Mouse (Mus musculus): Measurements from ENCODE around the gene Gm3468.
A peak's percentile ranks its signal among the peaks of the same experiment; 100 is the strongest.
"Not testable (repeated sequence)": the region's sequence is repeated elsewhere in the genome, so short reads cannot be mapped to it uniquely, and the experiment has no call there.

The Gm3468 gene

DNA sequence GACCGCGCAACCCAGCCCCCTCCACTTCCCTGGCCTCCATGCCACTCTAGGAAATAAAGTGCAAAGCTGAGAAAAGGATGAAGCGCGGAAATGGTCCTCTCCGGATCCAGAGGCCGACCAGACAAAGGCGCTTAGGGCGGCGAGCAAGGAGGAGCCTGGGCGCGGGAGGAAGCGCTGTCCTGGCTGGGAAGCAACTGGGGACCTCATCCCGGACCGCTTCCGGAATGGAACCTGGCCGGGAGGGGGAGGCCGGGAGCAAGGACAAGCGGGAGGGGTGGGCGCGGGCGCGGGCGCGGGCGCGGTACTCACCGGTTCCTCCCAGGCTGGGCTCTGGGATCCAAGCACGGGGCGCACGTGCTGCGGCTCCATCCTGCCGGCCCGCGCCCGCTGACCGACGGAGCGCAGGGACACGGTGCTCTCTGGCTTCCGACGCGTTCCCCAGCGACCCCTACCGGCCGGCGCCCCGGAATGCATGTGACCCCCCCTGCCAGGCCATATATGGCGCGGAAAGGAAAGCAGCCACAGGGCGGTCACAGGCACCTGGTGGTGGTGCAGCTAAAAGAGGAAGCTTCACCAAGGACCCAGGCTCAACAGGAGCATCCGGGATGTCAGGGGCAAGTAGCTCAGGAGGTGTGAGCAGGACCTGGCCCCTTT, at the start of gene Gm3468:
Gene Gm3468, minus strand, starts transcription at position 394 of the 654 bp plus-strand sequence.
- DNase-seq (ENCODE audit: low read depth, low spot score) = peak; percentile 46

DNA sequence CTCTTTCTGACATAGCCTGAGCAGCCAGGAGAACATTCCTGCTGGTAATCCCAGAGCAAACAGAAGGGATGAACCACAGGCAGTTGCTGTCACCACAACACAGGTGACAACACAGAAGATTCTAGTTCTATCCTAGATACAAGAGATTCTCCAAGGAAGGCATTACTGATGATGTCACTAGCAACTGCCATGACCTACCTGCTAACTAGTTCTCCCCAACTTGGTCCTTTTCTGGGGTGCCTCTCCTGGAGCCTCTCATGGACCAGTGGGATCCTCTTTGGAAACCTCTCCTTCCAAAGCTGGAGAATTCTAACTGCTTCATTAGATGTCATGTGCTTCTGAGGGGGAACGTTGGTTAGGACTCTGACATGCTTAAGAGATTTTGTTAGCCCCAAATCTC, 17.2 kb upstream of the Gm3468 start, which contains the start of gene Gm3476:
Gene Gm3476, minus strand, starts transcription at position 101 of the 400 bp plus-strand sequence.
- not testable (repeated sequence) for DNase-seq (ENCODE audit: low read depth, low spot score)

DNA sequence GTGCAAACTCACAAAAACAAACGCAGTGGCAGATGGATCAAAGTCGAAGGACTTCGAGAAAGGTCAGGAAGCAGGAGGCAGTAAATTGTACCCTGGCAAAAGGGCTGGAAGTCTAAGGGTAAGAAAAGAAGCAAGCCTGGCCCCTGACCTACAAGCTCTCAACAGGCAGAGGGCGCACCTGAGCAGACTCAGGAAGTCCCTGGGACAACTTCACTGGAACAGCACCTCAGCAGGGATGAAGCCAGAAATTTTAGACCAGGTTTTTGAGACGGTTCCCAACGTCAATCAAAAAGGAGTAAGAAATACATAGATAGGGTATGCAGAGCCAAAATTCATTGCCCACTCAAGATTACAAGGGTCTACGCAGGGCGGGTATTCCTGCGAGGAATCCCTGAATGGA, 965 bp downstream of the Gm3468 start:
- DNase-seq (ENCODE audit: low read depth, low spot score) = not testable (repeated sequence)

DNA sequence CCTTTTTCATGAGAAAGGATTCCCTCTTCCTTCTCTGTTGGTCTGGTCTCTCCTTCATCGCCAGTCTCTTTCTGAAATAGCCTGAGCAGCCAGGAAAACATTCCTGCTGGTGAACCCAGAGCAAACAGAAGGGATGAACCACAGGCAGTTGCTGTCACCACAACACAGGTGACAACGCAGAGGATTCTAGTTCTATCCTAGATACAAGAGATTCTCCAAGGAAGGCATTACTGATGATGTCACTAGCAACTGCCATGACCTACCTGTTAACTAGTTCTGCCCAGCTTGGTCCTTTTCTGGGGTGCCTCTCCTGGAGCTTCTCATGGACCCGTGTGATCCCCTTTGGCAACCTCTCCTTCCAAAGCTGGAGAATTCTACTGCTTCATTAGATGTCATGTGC, 14.6 kb downstream of the Gm3468 start, which contains the start of gene Gm8206:
Gene Gm8206, minus strand, starts transcription at position 101 of the 400 bp plus-strand sequence.
- DNase-seq (ENCODE audit: low read depth, low spot score) = not testable (repeated sequence)

DNA sequence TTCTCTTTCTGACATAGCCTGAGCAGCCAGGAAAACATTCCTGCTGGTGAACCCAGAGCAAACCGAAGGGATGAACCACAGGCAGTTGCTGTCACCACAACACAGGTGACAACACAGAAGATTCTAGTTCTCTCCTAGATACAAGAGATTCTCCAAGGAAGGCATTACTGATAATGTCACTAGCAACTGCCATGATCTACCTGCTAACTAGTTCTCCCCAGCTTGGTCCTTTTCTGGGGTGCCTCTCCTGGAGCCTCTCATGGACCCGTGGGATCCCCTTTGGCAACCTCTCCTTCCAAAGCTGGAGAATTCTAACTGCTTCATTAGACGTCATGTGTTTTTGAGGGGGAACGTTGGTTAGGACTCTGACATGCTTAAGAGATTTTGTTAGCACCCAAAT, 50.3 kb downstream of the Gm3468 start, which contains the start of gene Gm6337:
Gene Gm6337, minus strand, starts transcription at position 101 of the 400 bp plus-strand sequence.
- DNase-seq (ENCODE audit: low read depth, low spot score) = not testable (repeated sequence)
